Mouse (Mus musculus): ENCODE data around the gene Plcd3. TPM values are rescaled to one million over a fixed set of nuclear protein-coding genes. Genes with fewer than 3 reads are reported as not detected.
A peak's percentile ranks its signal among the peaks of the same experiment; 100 is the strongest.

The Plcd3 gene
- polyA plus RNA-seq, 1 experiment from 2014 or later = 1.5 TPM

DNA sequence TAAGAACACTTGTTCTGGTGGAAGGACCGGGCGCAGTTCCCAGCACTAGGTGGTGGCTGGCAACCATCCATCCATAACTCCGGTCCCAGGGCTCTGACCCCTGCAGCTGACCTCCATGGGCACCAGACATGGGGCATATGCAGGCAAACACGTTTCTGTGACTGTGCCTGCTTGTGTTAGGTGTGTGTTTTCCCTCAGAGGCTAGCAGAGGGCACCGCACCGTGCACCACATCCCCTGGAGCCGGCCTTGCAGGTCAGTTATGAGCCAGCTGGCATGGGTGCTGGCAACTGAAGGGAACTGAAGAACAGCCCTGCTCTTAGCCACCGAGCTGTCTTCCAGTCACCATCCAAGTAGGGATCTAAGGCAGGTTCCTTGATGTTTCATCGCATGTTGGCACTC lies 51.3 kb downstream of the Plcd3 start:
- Histone ChIP-seq H3K4me3 (no peak overlapping the region), H3K9ac (no peak overlapping the region), H3K4me2 (no peak overlapping the region), H3K9me3 (no peaks in the 10 kb centered on the region), H3K27ac (no peak overlapping the region), H3K27me3 (no peaks in the 10 kb centered on the region), H3K4me1 (replicated peaks) (no peaks in the 10 kb centered on the region), H3K36me3 (peaks cover 65% of the 10 kb centered on the region)
- ATAC-seq (ENCODE audit: low FRiP score) = no peak
- 94% methylated on average over 9 of the region's 9 CpGs for WGBS

DNA sequence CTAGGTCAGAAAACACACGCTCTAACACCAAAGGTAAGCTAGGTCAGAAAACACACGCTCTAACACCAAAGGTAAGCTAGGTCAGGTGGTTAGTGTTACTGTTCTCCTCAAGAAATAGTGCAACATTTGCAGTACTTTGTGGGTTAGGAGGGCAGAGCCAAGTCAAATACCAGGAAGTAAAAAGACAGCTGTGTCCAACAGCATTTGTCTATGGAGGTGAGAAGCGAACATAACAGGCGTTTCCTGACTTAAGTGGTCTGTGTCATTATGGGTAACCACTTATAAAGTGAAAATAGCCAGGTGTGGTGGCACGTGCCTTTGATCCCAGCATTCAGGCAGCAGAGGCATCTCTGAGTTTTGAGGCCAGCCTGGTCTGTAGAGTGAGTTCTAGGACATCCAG lies 51.8 kb downstream of the Plcd3 start:
- Histone ChIP-seq H3K9me3 (no peaks in the 10 kb centered on the region), H3K4me3 (no peak overlapping the region), H3K9ac (no peak overlapping the region), H3K27ac (no peak overlapping the region), H3K27me3 (no peaks in the 10 kb centered on the region), H3K4me1 (replicated peaks) (no peaks in the 10 kb centered on the region), H3K36me3 (peaks cover 68% of the 10 kb centered on the region), H3K4me2 (no peak overlapping the region)
- ATAC-seq (ENCODE audit: low FRiP score) = no peak
- WGBS = 96% methylated on average over 5 of the region's 5 CpGs

DNA sequence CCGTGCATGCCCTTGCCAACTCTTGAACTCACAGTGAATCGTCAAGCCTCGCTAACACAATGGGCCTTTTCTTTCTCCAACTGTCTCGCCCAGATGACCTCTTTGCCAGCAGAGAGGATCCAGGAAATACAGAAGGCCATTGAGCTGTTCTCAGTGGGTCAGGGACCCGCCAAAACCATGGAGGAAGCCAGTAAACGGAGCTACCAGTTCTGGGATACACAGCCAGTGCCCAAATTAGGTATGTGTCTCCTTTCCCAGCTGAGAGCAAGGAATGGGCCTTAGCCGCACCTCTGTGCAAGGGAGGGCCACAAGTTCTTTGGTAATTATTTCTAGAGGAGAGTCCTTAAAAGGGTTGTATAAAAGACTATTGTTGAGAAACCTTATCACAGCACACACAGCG lies 55.2 kb downstream of the Plcd3 start:
- H3K4me3 ChIP-seq = no peak overlapping the region
- peaks cover 11% of the 10 kb centered on the region; the same call in 1 of the 2 replicates for H3K4me1 ChIP-seq (replicated peaks)
- no peak overlapping the region for H3K27ac ChIP-seq
- H3K9ac ChIP-seq = no peak overlapping the region
- ATAC-seq (ENCODE audit: low FRiP score) = no peak
- H3K4me2 ChIP-seq = no peak overlapping the region
- no peaks in the 10 kb centered on the region for H3K9me3 ChIP-seq
- H3K27me3 ChIP-seq = no peaks in the 10 kb centered on the region
- 34% methylated on average over 8 of the region's 8 CpGs for WGBS
- H3K36me3 ChIP-seq = peaks cover 59% of the 10 kb centered on the region

DNA sequence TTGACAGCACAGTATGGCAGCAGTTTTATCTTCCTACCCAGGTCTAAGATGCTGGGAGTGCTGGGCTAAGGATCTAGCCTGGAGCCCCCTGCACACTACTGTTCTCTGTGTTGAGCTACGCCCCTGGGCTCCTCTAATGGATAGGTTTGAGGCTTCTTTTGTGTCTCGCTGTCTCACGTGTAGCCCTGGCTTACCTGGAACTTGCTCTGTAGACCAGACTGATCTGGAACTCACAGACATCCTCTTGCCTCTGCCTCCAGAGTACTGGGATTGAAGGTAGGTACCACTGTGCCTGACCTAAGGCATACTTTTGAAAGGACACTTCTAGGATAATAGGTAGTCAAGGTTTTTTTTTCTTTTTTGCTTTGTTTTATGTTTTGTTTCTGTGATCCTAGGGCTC lies 57.5 kb downstream of the Plcd3 start:
- no peak overlapping the region for H3K4me2 ChIP-seq
- no peak overlapping the region for H3K9ac ChIP-seq
- H3K4me1 ChIP-seq (replicated peaks) = peaks cover 14% of the 10 kb centered on the region; the same call in 1 of the 2 replicates
- no peak for ATAC-seq (ENCODE audit: low FRiP score)
- no peak overlapping the region for H3K4me3 ChIP-seq
- no peak overlapping the region for H3K27ac ChIP-seq
- H3K9me3 ChIP-seq = no peaks in the 10 kb centered on the region
- H3K27me3 ChIP-seq = no peaks in the 10 kb centered on the region
- 98% methylated on average over 3 of the region's 3 CpGs for WGBS
- H3K36me3 ChIP-seq = peaks cover 44% of the 10 kb centered on the region

DNA sequence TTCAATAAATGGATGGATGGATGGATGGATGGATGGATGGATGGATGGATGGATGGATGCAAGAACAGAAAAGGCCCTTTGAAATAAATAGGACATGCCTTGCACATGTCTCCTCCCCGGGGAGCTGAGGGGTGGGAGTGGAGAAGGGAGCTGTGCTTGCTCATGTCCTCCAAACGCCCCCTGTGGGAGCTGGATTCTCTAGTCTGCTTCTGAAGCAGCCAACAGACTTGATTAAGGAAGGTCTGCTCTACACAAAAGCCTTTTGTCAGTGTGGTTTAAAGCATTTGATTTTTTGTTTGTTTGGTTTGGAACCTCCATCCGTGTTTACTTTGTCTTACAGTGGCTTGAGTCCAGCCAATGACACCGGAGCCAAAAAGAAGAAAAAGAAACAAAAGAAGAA lies 58.6 kb downstream of the Plcd3 start:
- Histone ChIP-seq H3K27me3 (no peaks in the 10 kb centered on the region), H3K4me3 (no peak overlapping the region), H3K9ac (no peak overlapping the region), H3K4me2 (no peak overlapping the region), H3K9me3 (no peaks in the 10 kb centered on the region), H3K4me1 (replicated peaks) (peaks cover 14% of the 10 kb centered on the region; the same call in 1 of the 2 replicates), H3K27ac (no peak overlapping the region), H3K36me3 (peaks cover 51% of the 10 kb centered on the region)
- no peak for ATAC-seq (ENCODE audit: low FRiP score)
- WGBS = 73% methylated on average over 4 of the region's 4 CpGs

DNA sequence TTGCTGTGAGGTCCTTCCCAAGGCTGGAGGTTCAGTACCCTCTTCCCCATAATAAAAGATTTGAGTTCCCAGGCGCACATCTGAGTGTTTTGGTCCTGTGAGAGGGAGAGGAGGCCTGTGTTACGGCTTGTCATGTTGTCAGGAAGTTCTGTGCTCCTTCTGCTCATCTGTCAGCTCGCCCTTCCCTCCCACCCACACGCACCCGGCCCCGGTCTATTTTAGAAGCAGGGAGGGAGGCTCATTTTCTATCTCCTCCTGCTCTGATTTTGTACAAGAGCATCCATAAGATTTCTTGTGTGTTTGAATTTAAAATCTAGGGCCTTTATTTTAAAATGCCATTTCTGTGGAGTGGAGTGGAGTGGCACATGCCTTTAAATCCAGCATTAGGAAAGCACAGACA lies 63.4 kb downstream of the Plcd3 start:
- no peak for ATAC-seq (ENCODE audit: low FRiP score)
- Histone ChIP-seq H3K4me3 (no peak overlapping the region), H3K9me3 (no peaks in the 10 kb centered on the region), H3K36me3 (peaks cover 13% of the 10 kb centered on the region), H3K4me2 (no peak overlapping the region), H3K27ac (no peak overlapping the region), H3K4me1 (replicated peaks) (peaks cover 14% of the 10 kb centered on the region; the same call in 1 of the 2 replicates), H3K9ac (no peak overlapping the region), H3K27me3 (no peaks in the 10 kb centered on the region)
- WGBS = 91% methylated on average over 6 of the region's 6 CpGs

DNA sequence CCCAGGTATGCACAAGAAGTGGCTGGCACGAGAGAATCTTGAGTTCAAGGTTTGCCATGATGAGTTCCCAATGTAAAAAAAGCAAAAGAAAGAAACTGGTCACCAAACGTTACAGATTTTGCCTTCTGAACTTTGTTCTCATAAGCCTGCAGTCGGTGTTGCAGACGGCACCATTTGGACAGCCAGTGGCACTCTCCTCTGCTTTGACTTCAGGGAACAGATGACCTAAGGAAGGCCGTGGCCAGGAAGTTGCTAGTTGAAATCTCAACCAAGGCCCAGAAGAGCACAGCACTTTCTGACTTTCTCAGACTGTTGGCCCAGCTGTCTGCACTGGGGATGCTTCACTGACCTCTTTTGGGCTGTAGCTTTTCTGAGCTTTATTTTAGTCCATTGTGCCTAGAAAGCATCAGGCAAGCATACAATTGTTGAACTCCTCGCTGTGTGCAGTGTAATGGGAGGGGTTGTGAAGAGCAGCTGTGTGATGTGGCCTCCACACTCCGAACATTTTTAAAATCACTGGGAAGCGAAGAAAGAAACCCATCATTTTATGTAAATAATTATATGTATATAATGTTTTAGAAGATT lies 64.5 kb downstream of the Plcd3 start:
- Histone ChIP-seq H3K4me2 (no peak overlapping the region), H3K4me3 (no peak overlapping the region), H3K27me3 (no peaks in the 10 kb centered on the region), H3K9ac (no peak overlapping the region), H3K4me1 (replicated peaks) (peaks cover 5% of the 10 kb centered on the region; the same call in 1 of the 2 replicates), H3K27ac (no peak overlapping the region), H3K36me3 (peaks cover 13% of the 10 kb centered on the region), H3K9me3 (no peaks in the 10 kb centered on the region)
- no peak for ATAC-seq (ENCODE audit: low FRiP score)
- 91% methylated on average over 8 of the region's 8 CpGs for WGBS

DNA sequence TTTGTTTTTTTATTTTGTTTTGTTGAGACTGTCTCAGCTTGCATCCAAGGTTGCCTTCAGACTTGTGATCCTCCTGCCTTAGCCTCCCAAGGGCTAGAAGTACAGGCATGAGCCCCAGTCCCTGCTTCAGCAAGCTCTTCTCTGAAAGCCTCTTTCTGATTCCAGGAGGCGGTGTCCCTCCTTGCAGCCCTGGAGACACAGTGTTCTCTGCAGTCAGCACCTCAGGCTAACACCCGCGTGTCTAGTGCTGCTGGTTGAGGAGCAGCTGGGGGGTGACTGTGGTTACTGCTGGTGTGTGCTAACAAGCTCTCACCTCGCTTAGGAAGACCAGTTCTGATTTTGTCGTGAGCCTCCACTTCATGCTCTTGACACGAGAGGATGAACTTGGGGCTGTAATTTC lies 66.5 kb downstream of the Plcd3 start:
- H3K36me3 ChIP-seq = peaks cover 13% of the 10 kb centered on the region
- ATAC-seq (ENCODE audit: low FRiP score) = no peak
- H3K9me3 ChIP-seq = no peaks in the 10 kb centered on the region
- WGBS = 93% methylated on average over 6 of the region's 6 CpGs
- H3K4me2 ChIP-seq = no peak overlapping the region
- no peak overlapping the region for H3K27ac ChIP-seq
- no peak overlapping the region for H3K9ac ChIP-seq
- H3K27me3 ChIP-seq = no peaks in the 10 kb centered on the region
- H3K4me3 ChIP-seq = no peak overlapping the region
- H3K4me1 ChIP-seq (replicated peaks) = peaks cover 10% of the 10 kb centered on the region

DNA sequence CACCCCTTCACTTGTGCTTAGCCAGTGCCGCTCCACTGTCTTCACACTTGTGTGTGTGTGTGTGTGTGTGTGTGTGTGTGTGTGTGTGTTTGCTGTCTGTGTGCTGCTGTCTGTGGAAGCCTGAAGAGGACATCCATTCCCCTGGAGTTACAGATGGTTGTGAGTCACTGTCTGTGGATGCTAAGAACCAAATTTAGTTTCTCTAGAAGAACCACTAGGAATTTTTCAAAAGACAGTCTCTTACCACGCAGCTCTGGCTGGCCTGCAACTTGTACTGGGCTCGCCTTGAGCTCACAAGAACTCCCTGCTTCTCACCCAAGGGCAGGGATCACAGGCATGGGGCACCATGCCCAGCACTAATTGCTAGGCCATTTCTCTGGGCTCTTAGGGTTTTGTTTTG lies 68.4 kb downstream of the Plcd3 start:
- Histone ChIP-seq H3K9ac (no peak overlapping the region), H3K9me3 (no peaks in the 10 kb centered on the region), H3K36me3 (peaks cover 4% of the 10 kb centered on the region; the same call in 1 of the 2 replicates), H3K4me1 (replicated peaks) (peaks cover 18% of the 10 kb centered on the region), H3K27ac (no peak overlapping the region), H3K27me3 (no peaks in the 10 kb centered on the region), H3K4me3 (no peak overlapping the region), H3K4me2 (no peak overlapping the region)
- ATAC-seq (ENCODE audit: low FRiP score) = no peak
- WGBS = 93% methylated on average over 3 of the region's 3 CpGs

DNA sequence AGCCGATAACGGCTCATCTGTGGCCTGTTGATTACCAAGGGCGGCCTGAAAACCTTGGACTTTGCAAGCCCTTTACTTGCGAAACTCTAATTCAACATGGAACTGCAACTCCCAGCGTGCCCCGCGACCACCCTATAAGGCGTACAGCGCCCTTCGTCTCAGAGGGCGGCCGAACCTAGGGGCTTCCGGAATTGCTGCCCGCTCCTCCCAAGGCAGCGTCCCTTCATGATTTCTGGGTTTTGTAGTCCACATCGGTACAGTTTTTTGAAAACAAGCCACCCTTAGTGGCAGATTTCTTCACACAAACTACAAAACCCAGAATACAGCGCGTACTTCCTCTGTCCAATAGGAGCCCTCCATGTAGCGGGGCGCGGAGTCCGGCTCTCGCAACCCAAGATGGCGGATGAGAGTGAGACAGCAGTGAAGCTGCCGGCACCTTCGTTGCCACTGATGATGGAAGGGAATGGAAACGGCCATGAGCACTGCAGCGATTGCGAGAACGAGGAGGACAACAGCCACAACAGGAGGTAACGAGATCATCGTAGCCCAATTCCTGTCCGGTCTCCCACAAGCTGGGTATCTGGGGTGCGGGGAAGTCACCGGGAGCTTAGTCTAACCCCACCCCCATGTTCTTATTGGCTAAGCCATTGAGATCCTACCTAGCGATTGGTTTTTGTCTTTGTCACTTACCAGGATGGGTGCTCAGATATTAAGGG lies 73.1 kb downstream of the Plcd3 start, which contains the start of the genes Nmt1 and Dcakd:
Nmt1 (plus strand) TSS at position 15 of the 716 bp plus-strand sequence.
Dcakd (minus strand) TSS at position 158 of the 716 bp plus-strand sequence.
- Histone ChIP-seq H3K27me3 (no peaks in the 10 kb centered on the region), H3K9ac (peak within 1 kb of the TSS; percentile 75), H3K36me3 (no peaks in the 10 kb centered on the region), H3K27ac (peak within 1 kb of the TSS; percentile 73), H3K4me2 (peak within 1 kb of the TSS; percentile 72), H3K4me3 (peak within 1 kb of the TSS; percentile 60), H3K9me3 (no peaks in the 10 kb centered on the region), H3K4me1 (replicated peaks) (peaks cover 29% of the 10 kb centered on the region)
- peak; percentile 99 for ATAC-seq (ENCODE audit: low FRiP score)
- under 1% methylated on average over 36 of the region's 36 CpGs for WGBS

DNA sequence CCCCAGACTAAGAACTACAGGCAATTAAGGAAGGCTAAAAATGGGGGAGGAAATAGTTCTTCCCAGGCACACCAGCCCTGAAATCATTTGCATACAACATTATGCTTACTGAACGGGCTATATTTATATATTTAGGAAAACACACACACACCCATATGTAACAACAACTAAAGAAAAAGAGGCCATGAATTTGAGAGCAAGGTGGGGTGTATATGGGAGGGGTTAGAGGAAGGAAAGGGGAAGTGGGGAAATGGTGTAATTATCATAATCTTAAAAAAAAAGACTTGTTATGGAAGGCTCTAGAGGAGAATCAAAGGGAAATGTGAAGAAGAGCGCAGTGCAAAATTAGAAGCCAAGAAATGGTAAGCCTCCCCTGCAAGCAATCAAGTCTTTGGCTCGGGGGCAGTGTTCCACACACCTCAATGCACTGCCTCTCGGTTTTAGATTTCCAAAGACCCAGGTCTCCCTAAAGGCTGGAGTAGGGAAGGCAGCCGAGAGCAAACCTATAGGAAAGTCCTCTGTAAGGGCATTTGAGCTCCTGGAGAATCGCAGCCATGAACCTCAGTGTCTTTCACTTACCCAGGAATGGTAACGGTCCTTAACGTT lies 73.8 kb downstream of the Plcd3 start:
- H3K4me1 ChIP-seq (replicated peaks) = peaks cover 29% of the 10 kb centered on the region
- H3K9me3 ChIP-seq = no peaks in the 10 kb centered on the region
- peak overlapping the region; percentile 69 for H3K4me2 ChIP-seq
- peak; percentile 15 for ATAC-seq (ENCODE audit: low FRiP score)
- no peaks in the 10 kb centered on the region for H3K27me3 ChIP-seq
- H3K27ac ChIP-seq = peak overlapping the region; percentile 58
- 15% methylated on average over 8 of the region's 8 CpGs for WGBS
- H3K4me3 ChIP-seq = peak overlapping the region; percentile 60
- H3K9ac ChIP-seq = peak overlapping the region; percentile 74
- no peaks in the 10 kb centered on the region for H3K36me3 ChIP-seq

DNA sequence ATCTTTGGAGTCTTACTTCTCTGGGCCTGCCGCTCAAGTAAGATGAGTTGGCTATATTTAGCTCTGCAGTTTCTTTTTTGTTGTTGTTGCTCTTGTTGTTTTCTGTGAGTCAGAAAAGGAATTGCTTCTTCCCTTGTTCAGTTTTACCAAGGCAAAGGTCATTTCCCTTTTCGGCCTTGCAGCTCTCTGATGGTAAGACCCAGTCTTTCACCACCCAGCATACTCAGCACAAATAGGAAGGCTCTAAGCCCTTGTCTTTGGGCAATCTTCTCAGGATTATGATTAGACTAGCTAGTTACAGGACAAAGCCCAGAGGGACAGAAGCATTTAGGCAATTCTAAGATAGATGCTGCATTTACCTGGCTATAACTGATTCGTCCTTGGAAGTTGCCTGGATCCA lies 74.6 kb downstream of the Plcd3 start:
- H3K27ac ChIP-seq = no peak overlapping the region
- H3K9ac ChIP-seq = no peak overlapping the region
- peak overlapping the region; percentile 69; the same call in 1 of the 2 replicates for H3K4me2 ChIP-seq
- no peaks in the 10 kb centered on the region for H3K27me3 ChIP-seq
- H3K4me1 ChIP-seq (replicated peaks) = peaks cover 29% of the 10 kb centered on the region
- WGBS = 93% methylated on average over 3 of the region's 3 CpGs
- H3K4me3 ChIP-seq = no peak overlapping the region
- no peaks in the 10 kb centered on the region for H3K36me3 ChIP-seq
- no peak for ATAC-seq (ENCODE audit: low FRiP score)
- H3K9me3 ChIP-seq = no peaks in the 10 kb centered on the region
